Mouse (Mus musculus): Measurements from ENCODE around the gene Scn9a.

Scn9a gene

GRCm38 (mm10) chr2:66634580-66635359, at the start of gene Scn9a:
TSS of gene Scn9a (minus strand) at chr2:66634962.
- peak; percentile 6 for DNase-seq

- DNase-seq: no peak
These were observed 27.2 kb upstream of the Scn9a start for GRCm38 (mm10) chr2:66661988-66662387.

GRCm38 (mm10) chr2:66656430-66656829, 21.7 kb upstream of the Scn9a start:
- no peak for DNase-seq

GRCm38 (mm10) chr2:66655431-66655830, 20.7 kb upstream of the Scn9a start:
- DNase-seq: no peak

- peak; percentile 22 for DNase-seq
These were observed 9.6 kb upstream of the Scn9a start for GRCm38 (mm10) chr2:66644384-66644783.

GRCm38 (mm10) chr2:66632728-66633127, 2.0 kb downstream of the Scn9a start:
- DNase-seq: no peak

- DNase-seq: no peak
These were observed 23.7 kb downstream of the Scn9a start for GRCm38 (mm10) chr2:66611091-66611490.

- no peak for DNase-seq
These were observed 37.4 kb downstream of the Scn9a start for GRCm38 (mm10) chr2:66597313-66597712.

- DNase-seq: no peak
These were observed 38.6 kb downstream of the Scn9a start for GRCm38 (mm10) chr2:66596145-66596544.

GRCm38 (mm10) chr2:66590151-66590550, 44.6 kb downstream of the Scn9a start:
- DNase-seq: no peak

GRCm38 (mm10) chr2:66580026-66580808, 54.5 kb downstream of the Scn9a start:
- DNase-seq: peak; percentile 21

GRCm38 (mm10) chr2:66548254-66548653, 86.5 kb downstream of the Scn9a start:
- DNase-seq: no peak

- no peak for DNase-seq
These were observed 114.8 kb downstream of the Scn9a start for GRCm38 (mm10) chr2:66519966-66520365.

GRCm38 (mm10) chr2:66511424-66511823, 123.3 kb downstream of the Scn9a start:
- no peak for DNase-seq

- DNase-seq: no peak
These were observed 126.7 kb downstream of the Scn9a start for GRCm38 (mm10) chr2:66508032-66508431.

GRCm38 (mm10) chr2:66507616-66508015, 127.1 kb downstream of the Scn9a start:
- DNase-seq: no peak

- DNase-seq: no peak
These were observed 132.6 kb downstream of the Scn9a start for GRCm38 (mm10) chr2:66502158-66502557.

- peak; percentile 15 for DNase-seq
These were observed 140.2 kb downstream of the Scn9a start for GRCm38 (mm10) chr2:66494556-66494955.

- no peak for DNase-seq
These were observed 156.4 kb downstream of the Scn9a start for GRCm38 (mm10) chr2:66478395-66478794.

GRCm38 (mm10) chr2:66473181-66473822, 161.5 kb downstream of the Scn9a start:
- peak; percentile 11 for DNase-seq

GRCm38 (mm10) chr2:66465484-66465883, 169.3 kb downstream of the Scn9a start:
- DNase-seq: no peak

GRCm38 (mm10) chr2:66464874-66465458, 169.8 kb downstream of the Scn9a start:
- no peak for DNase-seq

GRCm38 (mm10) chr2:66463916-66464315, 170.8 kb downstream of the Scn9a start:
- DNase-seq: no peak

Measured in layer of hippocampus, adult 9-11 months (tissue).